17 mouse cellular contexts compared by ENCODE assay signal in genomic region chr5:65937011-65937726, GRCm38 (mm10). TPM values are rescaled to one million over a fixed set of nuclear protein-coding genes. Genes with fewer than 3 reads are reported as not detected.
A peak's percentile ranks its signal among the peaks of the same experiment; 100 is the strongest.
DNase-seq lines count a peak whose midpoint lies in the region; ATAC-seq and TF ChIP-seq lines count a peak whose summit lies in the region.
"Had no signal": no experiment of that assay in that cellular context is flagged by ENCODE, and none has a peak within 500 bp of the region (broad histone marks: within the 10 kb centered on the region; RNA-seq: fewer than 3 reads in every experiment).

No protein-coding gene starts in this region.

- no peaks in the 10 kb centered on the region for H3K36me3 ChIP-seq in heart, postnatal 0 days (replicated peaks; ENCODE audit: control insufficient read depth, insufficient read depth, low read length)
- no peaks in the 10 kb centered on the region for H3K36me3 ChIP-seq in forebrain, embryonic 10.5 days (replicated peaks)
- H3K36me3 ChIP-seq: G1E; intestine, embryonic 15.5 days had no signal

- peak; percentile 32 to 71 for DNase-seq in adrenal gland, adult (ENCODE audit: inconsistent age in 2 of 2, low spot score in 1 of 2)
- no peak for DNase-seq in adrenal gland, postnatal 4 days (ENCODE audit: low spot score in 2 of 2)
- no peak for DNase-seq in heart, postnatal 0 days (ENCODE audit: low spot score)
- no peak for DNase-seq in heart, adult 9 months (ENCODE audit: low spot score in 2 of 2)
- peak; percentile 54 for DNase-seq in thymus, postnatal 14 days
- no peak for DNase-seq in forebrain, embryonic 10.5 days (ENCODE audit: extremely low spot score, low spot score)
- no peak for DNase-seq in testis, postnatal 14 days (ENCODE audit: low spot score)

- TF ChIP-seq EP300 in heart, postnatal 0 days (IDR thresholded peaks at IDR 0.05; ENCODE audit: low read depth), result no peak

- no peaks in the 10 kb centered on the region for H3K9me3 ChIP-seq in heart, postnatal 0 days (replicated peaks; ENCODE audit: control insufficient read depth, low read length)
- H3K9me3 ChIP-seq in forebrain, embryonic 10.5 days, result no peaks in the 10 kb centered on the region
- H3K9me3 ChIP-seq: G1E; intestine, embryonic 15.5 days had no signal

- H3K4me3 ChIP-seq in heart, postnatal 0 days (ENCODE audit: low read depth, low read length), result peak overlapping the region; percentile 16; the same call in 1 of the 2 replicates
- no peak overlapping the region for H3K4me3 ChIP-seq in forebrain, embryonic 10.5 days
- H3K4me3 ChIP-seq: intestine, embryonic 15.5 days had no signal

- ATAC-seq in heart, postnatal 0 days (ENCODE audit: insufficient read depth, low read depth), result no peak
- ATAC-seq in granulocyte monocyte progenitor cell, adult 5-6 weeks (replicated peaks; ENCODE audit: poor library complexity, severe bottlenecking), result peak; percentile 44

- WGBS in heart, postnatal 0 days, result 38% methylated on average over 11 of the region's 11 CpGs
- 80% methylated on average over 11 of the region's 11 CpGs for WGBS in forebrain, embryonic 10.5 days

- 0 out of 2 replicates have a peak overlapping the region, but pooled peaks have one; percentile 5 for H3K27ac ChIP-seq in heart, postnatal 0 days (ENCODE audit: low read depth)
- no peak overlapping the region for H3K27ac ChIP-seq in forebrain, embryonic 10.5 days
- H3K27ac ChIP-seq: intestine, embryonic 15.5 days had no signal

- H3K4me1 ChIP-seq in heart, postnatal 0 days (ENCODE audit: control insufficient read depth, insufficient read depth), result no peaks in the 10 kb centered on the region
- H3K4me1 ChIP-seq in forebrain, embryonic 10.5 days, result 0 out of 2 replicates have a peak, but pooled peaks cover 4% of the 10 kb centered on the region
- H3K4me1 ChIP-seq: intestine, embryonic 15.5 days had no signal

- H3K4me2 ChIP-seq in heart, postnatal 0 days (ENCODE audit: low read depth, low read length), result peak overlapping the region; percentile 27; the same call in 1 of the 2 replicates
- H3K4me2 ChIP-seq: intestine, embryonic 15.5 days; liver, embryonic 11.5 days had no signal

- no peak for TF ChIP-seq CTCF in heart, postnatal 0 days (IDR thresholded peaks at IDR 0.05; ENCODE audit: low read depth)

- no peak overlapping the region for H3K9ac ChIP-seq in heart, postnatal 0 days (replicated peaks; ENCODE audit: low read depth, low read length)
- H3K9ac ChIP-seq: intestine, embryonic 15.5 days had no signal

- no peaks in the 10 kb centered on the region for H3K27me3 ChIP-seq in heart, postnatal 0 days (ENCODE audit: control insufficient read depth, insufficient read depth, low read length)
- H3K27me3 ChIP-seq in forebrain, embryonic 10.5 days (ENCODE audit: poor library complexity, severe bottlenecking), result no peaks in the 10 kb centered on the region
- H3K27me3 ChIP-seq: intestine, embryonic 15.5 days had no signal

RNA-seq across cellular contexts. Expression of gene Chrna9, which starts 2.4 kb away (rescaled TPM):
- 1 to 10 TPM in 1 of 2 experiments, under 1 TPM in 1; 0.67 to 1.4 TPM for total RNA-seq in adrenal gland, postnatal 4 days (2021)
- total RNA-seq in heart, postnatal 0 days (2014; rRNA removed; ENCODE audit: low replicate concordance), result 6.9 and 21.2 TPM in 2 replicates
- polyA plus RNA-seq in heart, postnatal 0 days (2015; fragmentation: Nextera tagmentation; extraction: Ambion mirVana), result not detected in 2 replicates
- not detected in 2 replicates for total RNA-seq in granulocyte monocyte progenitor cell, adult 5-6 weeks (2014; fragmentation: Nextera tagmentation)
- total RNA-seq in granulocyte monocyte progenitor cell, adult 5-6 weeks (2017), result not detected in 2 replicates
- polyA plus RNA-seq in forebrain, embryonic 10.5 days (2016; fragmentation: Nextera tagmentation; extraction: Ambion mirVana), result 0.14 TPM in 1 of 2 replicates, not detected in the other
- total RNA-seq: layer of hippocampus, postnatal 14 days had no signal
- polyA plus RNA-seq: cortical plate, adult 2 months; G1E; gonadal fat pad, adult 2 months; intestine, embryonic 15.5 days; liver, embryonic 11.5 days; lung, postnatal 0 days; midbrain, embryonic 14.5 days; neural tube, embryonic 14.5 days had no signal

Comparison
In these comparisons a context has a peak if more than half of its experiments do, and no peak if none do; other contexts are left out.
1. DNase-seq: peak in adrenal gland, adult (2 of 2) and thymus, postnatal 14 days (single experiment); none in adrenal gland, postnatal 4 days (0 of 2), heart, postnatal 0 days (single experiment), heart, adult 9 months (0 of 2), forebrain, embryonic 10.5 days (single experiment) and testis, postnatal 14 days (single experiment).